Mouse (Mus musculus) brain, embryonic 14.5 days (tissue): ENCODE data around the gene Cytip. TPM values are rescaled to one million over a fixed set of nuclear protein-coding genes. Genes with fewer than 3 reads are reported as not detected.

ENCODE experiments used
- DNase-seq: peaks from one replicate; pipeline ENCODE4 v3.0.0-alpha.2; 2011; ENCODE audit warnings: low read depth
- CTCF ChIP-seq: fragments of 200-500 bp; IDR thresholded peaks from 2 replicates; pipeline ENCODE4 v1.5.1; 2012; ENCODE audit warnings: inconsistent platforms, mild to moderate bottlenecking, moderate library complexity, borderline replicate concordance; ENCODE audit not compliant: insufficient read depth, insufficient read length; ENCODE audit errors: extremely low read depth
- POLR2A ChIP-seq: fragments of 200-500 bp; IDR thresholded peaks from 2 replicates; pipeline ENCODE4 v1.6.1; 2012; ENCODE audit warnings: mild to moderate bottlenecking, inconsistent platforms, borderline replicate concordance; ENCODE audit not compliant: poor library complexity, insufficient read depth, insufficient read length, severe bottlenecking; ENCODE audit errors: extremely low read depth
- polyA plus RNA-seq: library from polyadenylated mRNA; depleted of rRNA; stranded (reverse); fragments of >200 nt; gene quantifications from 2 replicates; pipeline ENCODE4 v1.2.3, GENCODE M21; 2012; rRNA removed

Gene Cytip
- 0.16 and 0.32 TPM in 2 replicates for polyA plus RNA-seq

DNA sequence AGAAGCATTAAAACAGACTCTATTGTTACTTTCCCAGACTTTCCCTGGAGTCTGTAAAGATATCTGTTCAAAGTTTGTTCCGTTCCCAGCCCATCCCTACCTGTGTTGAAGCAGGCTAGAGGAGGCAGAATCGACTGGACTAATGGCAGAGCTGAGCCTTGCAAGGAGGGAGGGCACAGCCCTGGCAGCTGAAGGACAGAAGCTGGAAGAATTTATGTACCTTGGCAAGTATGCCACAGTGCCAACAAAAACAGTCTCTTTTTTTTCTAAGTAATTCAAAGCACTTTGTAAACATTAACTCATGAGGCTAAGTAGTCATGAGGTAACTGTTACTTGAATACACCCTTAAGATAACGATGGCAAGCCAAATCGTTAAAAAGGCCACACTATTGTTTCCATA is at the start of gene Cytip:
Gene Cytip, minus strand, starts transcription at position 187 of the 400 bp plus-strand sequence.
- no peak for DNase-seq
- TF ChIP-seq CTCF (no peak), POLR2A (no peak)

DNA sequence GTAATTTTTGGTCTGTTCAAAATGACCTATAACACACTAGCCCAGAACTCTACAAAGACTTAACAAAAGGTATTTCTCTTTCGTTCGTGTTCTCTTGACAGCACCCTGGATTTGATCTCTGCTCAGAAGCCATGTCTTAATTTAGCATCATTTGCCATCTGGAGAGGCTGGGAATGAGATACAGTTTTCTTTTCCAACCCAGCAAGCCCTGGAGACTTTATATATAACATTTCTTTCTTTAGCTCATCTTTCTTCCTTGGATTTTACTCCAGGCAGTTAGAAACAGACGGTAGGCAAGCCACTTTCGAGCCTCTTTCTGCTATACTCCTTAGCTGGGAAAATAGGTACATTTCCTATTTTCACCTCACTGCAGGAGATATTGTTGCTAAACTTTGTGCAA is 45.3 kb upstream of the Cytip start:
- peak; percentile 14 for DNase-seq
- TF ChIP-seq POLR2A: no peak
- no peak for TF ChIP-seq CTCF

DNA sequence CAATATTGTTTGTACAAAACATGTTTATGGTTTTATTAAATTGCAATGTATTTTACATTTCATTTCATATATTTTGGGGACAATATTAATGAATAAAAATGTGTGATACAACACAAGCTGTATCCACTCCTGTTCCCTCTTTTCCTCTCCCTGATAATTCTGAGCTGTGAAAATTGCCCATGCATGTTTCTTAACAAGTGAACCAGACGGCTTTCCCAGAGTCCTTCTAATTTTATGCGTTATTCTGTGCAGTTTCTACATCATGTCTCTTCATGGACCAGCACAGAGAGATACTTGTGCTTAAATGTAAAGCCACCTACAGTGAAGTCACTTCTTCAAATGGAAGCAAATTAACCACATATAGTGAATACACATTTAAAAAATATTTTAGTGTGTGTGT is 42.2 kb upstream of the Cytip start:
- no peak for TF ChIP-seq POLR2A
- no peak for TF ChIP-seq CTCF
- DNase-seq: peak; percentile 27

DNA sequence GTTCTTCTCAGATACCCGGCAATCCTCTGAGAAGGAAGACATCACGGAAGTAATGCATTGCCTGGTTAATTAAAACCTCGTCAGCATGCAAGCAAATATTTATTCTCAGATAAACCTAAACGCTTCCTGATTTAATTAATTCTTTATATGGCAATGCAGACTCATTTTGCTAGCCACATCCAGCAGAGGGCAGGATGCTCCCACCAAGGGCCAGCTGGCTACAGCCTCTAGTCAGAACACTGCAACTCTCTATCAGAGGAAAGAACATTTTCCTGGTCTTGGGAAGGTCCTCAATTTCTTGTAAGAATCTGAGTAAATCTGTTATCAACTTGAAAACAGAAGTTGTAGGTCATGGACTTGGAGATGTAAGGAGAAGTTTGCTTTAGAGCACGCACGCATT is 4.1 kb upstream of the Cytip start:
- TF ChIP-seq POLR2A (no peak), CTCF (peak; percentile 78)
- peak; percentile 86 for DNase-seq

DNA sequence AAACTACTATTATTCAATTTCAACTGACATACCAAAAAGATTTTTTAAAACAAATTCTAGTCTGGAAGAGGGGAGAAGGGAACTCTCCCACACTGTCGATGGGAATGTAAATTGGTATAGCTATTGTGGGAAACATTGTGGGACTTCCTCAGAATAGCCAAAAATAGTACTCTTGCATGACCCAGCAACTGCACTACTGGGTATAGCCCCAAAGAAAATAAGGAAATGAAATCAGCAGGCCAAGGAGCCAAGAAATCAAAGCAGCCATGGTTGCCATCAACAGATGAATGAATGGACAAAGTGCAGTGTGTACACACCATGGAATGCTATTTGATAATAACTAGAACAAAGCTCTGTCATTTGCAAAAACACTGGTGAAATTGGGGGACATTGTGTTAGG is 1.5 kb upstream of the Cytip start:
- no peak for TF ChIP-seq CTCF
- TF ChIP-seq POLR2A: no peak

DNA sequence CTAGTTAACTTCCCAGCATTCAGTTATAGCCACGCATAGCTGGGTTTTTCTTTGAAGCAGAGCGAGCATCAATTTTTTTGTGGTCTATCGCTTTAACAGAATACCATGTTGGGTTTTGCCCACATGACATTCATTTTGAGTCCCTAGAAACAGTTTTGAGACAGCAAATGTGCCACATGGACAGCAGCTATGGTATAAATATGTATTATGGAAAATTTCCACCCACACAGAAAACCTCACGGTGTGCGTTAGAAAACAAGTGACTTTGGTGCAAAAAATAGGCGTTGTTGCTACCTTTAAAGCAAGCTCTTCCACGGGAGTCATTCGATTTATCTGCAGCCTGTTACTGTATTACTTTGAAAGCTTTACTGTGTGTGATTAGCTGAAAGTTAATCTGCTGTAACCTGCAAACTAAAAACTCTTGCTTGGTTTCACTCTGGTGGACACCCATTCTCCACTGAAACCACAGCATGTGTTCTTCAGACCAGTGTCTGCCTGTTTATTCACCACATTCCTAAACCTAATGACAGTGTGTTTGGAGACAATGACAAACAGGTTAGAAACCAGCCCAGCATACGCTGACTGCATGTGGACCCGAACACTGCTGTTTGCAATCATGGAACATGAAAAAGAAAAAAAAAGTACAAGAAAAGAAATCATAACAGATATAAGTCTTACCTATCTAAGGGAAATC is 763 bp downstream of the Cytip start:
- DNase-seq: no peak
- TF ChIP-seq CTCF (no peak), POLR2A (no peak)

More for the DNA sequence above, 1.5 kb upstream of the Cytip start:
- DNase-seq: no peak

DNA sequence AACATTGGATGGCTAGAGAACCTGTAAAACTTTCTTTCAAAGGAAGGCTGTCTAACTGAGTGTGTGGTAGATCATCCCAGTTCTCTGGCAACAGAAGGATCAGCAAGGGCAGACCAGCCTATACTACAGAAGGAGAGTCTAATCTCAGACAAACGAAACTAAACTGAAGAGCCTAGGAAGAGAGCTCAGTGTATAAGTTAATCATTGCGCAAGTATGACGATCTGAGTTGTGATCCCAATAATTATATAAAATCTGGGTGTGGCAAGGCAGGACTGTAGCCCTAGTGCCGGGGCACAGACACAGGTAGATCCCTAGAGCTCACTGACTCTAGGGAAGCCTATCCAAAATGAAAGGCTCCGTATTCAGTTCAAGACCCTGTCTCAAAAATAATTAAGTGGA is 3.2 kb downstream of the Cytip start:
- no peak for DNase-seq
- TF ChIP-seq CTCF: no peak
- TF ChIP-seq POLR2A: no peak

DNA sequence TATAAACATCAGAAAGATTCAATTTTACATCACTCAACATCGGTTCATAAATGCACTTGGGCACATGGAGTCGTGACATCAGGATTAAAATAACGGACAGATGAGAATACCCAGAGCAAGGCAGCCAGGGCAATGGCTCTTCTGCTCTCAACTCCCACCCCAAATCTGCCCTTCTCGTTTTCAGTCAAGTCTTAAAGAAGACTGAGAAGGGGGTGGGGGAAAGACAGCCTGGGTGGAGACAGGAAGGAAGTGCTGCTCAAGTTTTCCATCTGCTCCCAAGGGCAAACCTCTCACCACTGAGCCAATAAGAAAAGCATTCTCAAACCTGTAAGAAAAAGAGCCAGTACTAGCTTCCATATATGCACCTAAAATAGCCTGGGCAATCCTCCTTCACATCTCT is 5.8 kb downstream of the Cytip start:
- TF ChIP-seq POLR2A: no peak
- TF ChIP-seq CTCF: no peak
- DNase-seq: no peak

DNA sequence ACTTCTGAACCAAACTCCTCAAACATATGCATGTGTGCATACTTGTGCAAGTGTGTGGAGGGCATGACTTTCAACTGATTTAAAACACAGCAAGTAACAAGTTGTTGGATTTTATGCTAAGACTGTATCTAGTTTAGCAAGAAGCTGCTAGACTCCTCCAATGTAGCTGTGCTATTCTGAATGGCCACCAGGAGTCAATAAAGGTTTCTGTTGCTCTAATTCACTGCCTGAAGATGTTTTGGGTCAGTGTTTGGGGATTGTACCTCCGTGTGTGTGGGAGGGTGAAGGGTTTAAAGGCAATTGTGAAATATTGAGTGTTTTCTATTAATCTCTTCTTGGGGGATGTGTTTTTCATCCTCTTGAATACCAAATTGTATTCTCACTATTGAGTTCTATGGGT is 6.4 kb downstream of the Cytip start:
- no peak for TF ChIP-seq CTCF
- no peak for TF ChIP-seq POLR2A
- DNase-seq: no peak

DNA sequence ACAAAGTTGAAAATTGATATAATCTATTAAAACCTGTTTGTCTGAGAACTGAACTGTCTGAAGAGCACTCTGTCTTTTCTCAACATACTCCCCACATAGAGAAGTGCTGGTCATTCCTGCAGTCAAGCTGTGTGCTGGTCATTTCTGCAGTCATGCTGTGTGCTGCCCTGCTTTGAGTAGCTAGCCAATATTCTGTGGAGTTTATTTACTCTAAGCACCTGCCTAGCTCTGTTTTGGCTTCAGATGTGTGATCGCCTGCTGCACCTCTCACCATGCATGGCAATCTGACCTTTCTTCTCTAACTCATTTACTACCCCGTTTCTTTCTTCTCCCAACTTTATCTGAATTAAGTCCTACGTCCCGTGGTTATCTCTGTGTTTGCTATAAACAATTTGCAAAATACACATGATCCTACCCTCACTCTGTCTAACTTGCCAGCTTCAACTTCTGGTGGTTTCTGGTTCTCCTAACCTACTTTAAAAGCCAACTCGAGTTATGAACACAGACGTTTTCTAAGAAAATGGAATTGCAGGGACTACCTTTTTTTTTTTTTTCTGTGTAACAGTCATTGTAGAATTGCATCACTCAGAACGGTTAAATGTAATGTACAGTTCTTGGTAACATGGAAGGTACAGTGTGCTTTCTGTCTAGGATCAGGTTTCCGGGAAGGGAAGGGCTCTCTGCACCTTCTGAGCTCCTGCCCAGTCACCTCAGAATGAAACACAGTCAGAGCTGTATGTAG is 7.9 kb downstream of the Cytip start:
- no peak for DNase-seq
- no peak for TF ChIP-seq CTCF
- TF ChIP-seq POLR2A: no peak

DNA sequence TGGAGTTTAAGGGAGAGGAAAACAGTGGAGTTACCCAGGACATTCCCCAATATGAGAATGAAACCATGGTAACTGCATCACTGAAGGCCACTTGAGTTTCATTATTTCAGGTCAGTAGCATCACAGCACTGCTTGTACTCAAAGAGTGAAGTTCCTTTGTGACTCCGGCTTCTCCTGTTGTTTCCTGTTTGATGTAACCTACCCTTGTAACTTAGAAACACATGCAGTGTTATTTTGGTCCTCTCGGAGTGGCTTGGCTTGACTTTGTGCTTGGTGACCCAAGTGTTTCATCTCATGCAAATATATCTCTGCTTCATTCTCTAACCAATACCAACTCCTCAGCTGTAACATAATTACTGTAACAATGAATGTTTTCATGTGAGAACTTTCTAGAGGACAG is 11.1 kb downstream of the Cytip start:
- no peak for DNase-seq
- TF ChIP-seq POLR2A (no peak), CTCF (no peak)

DNA sequence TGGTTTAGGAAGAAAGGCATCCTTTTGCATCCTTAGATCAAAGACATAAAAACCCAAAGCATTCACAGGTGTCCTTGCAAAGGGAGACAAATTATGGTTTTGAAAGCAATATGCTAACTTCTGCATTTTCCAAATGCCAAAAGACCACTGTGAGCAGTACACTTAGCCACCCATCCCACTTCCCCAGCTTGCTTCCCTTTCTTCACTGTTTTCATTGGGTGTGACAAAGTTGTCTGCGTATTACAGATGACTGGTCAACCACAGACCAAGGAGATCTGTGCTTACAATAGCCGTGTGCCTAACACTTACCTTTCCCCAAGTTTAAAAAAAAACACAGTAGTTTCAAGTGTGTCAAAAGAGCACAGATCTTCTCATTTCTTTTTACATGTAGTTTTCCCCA is 11.7 kb downstream of the Cytip start:
- no peak for DNase-seq
- TF ChIP-seq CTCF (no peak), POLR2A (no peak)
